Mouse (Mus musculus): ENCODE measurements at regions not wholly inside any gene's neighbourhood (a gene's known extent, or its start where the extent isn't known, plus 50 kb on each side); places are given as distances from the start of the nearest gene placed in this dataset.

DNA sequence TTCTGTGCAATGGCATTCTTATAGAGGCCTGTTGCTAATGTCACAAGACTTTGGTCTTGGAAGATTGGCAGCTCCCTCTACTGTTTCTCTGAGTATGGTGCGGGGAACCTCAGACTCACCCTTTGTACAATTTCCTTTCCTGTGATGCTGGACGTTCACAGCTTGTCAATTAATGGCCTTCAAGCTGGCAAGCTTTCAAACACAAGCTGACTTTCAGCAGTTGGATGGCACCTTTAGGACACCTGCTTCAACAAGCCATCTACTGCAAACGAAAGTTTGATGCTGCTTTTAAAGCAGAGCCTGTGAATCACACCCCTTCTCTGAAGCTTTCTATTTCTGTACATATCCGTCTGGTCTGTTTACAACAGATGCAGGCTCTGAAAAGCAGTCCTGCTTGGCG lies 841.0 kb upstream of the Ptprd start:
- DNase-seq (ENCODE audit: low read depth, low spot score), result peak; percentile 84

All from brain, adult 2 months (tissue).